Mouse (Mus musculus) lung, adult 2 months (tissue): ENCODE data around the gene Dcakd. TPM values are rescaled to one million over a fixed set of nuclear protein-coding genes. Genes with fewer than 3 reads are reported as not detected.

Experiments used
- DNase-seq: peaks from one replicate; pipeline ENCODE4 v3.0.0; 2022
- H3K4me1 ChIP-seq: fragments of 200-500 bp; 2 replicates; pipeline ENCODE4 v1.6.1; 2011; ENCODE audit warnings: low read length; ENCODE audit not compliant: control insufficient read depth, insufficient read depth
- H3K4me3 ChIP-seq: fragments of 200-500 bp; replicated peaks from 2 replicates; pipeline ENCODE3; 2011; ENCODE audit warnings: low read depth, mild to moderate bottlenecking, control low read depth, low read length; ENCODE audit errors: extremely low read depth
- CTCF ChIP-seq: fragments of 200-500 bp; IDR thresholded peaks from 2 replicates; pipeline ENCODE4 v1.5.1; 2011; ENCODE audit warnings: mild to moderate bottlenecking, low read length, control low read depth; ENCODE audit not compliant: insufficient read depth
- POLR2A ChIP-seq: fragments of 200-500 bp; IDR thresholded peaks from 2 replicates; pipeline ENCODE4 v1.6.1; 2011; ENCODE audit warnings: low read depth, mild to moderate bottlenecking, control low read depth, low read length, borderline replicate concordance; ENCODE audit errors: extremely low read depth
- WGBS: fragments of 180-500 bp; shearing (Covaris S2); methylation state at CpG from one replicate; pipeline ENCODE4 v1.1.7; 2018; 5-methylcytosine and 5-hydroxymethylcytosine counted together
- polyA plus RNA-seq: library from polyadenylated mRNA; depleted of rRNA; stranded (reverse); fragments of >200 nt; gene quantifications from 2 replicates; pipeline ENCODE4 v1.2.3, GENCODE M21; 2012

The Dcakd gene
- polyA plus RNA-seq, 1 experiment: 54.4 TPM

DNA sequence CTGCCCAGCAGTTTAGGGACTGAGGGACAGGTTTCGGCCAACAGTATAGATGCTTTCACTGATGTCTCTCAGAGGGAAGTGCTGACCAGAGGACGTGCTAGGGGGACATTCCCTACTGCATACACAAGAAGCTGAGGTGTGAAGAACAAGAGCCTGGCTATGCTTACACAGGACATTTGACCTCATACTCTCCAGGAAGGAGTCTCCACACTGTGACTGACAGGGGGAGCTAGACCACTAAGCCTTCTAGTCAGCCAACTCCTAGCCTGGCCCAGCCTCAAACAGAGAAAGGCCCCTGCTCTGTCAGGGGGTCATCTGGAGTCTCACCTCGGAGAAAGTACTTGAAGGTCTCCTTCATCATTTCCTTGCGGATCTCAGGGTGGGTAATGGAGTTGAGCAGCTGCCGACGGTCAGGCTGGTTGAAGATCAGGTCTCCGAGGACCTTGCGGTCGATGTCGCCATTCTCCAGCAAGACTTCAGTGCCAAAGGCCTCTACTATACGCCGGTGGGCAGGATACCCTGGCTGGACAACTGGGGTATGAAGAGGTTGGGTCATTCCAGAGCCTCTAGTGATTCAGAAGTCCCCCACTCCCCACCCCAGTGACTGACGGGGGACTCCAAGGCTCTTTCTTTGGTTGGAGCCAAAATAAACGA, 28.7 kb downstream of the Dcakd start:
- Histone ChIP-seq H3K4me1 (peaks cover 11% of the 10 kb centered on the region), H3K4me3 (no peak overlapping the region)
- no peak for DNase-seq
- whole genome bisulfite sequencing: 71% methylated on average over 14 of the region's 14 CpGs
- TF ChIP-seq CTCF (no peak), POLR2A (no peak)

DNA sequence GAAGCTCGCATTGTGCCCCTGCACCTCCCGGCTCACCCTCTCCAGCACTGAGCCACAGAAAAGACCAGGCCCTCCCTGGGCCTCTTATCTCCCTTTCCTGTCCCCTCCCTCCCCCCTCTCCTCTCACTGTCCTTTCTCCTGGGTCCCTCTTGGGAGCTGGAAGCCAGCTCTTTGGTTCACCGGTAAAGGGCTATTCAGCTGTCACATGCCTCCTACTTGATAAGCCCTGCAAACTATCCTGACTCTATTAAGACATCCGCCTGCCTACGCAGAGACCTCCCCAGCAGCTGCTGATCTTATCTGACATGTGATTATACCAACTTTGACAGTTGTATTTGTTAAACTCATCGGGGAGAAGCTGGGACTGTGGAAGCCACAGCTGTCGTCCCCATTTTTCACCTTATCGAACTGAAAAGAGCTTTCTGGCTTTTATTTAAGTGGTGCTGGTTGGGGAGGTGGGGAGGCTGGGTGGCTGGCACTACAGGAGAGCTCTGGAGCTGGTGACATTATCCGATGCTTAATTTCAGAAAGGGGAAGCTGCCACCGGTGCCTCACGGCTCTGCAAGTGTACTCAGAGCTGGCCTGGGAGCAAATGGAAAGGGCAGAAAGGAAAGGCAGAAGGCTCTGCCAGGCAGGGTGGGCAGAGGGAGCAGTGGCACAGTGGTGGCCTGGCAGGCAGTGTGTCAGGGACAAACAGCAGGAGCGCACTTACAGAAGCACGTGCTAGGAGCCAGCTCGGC, 29.4 kb downstream of the Dcakd start:
- TF ChIP-seq POLR2A: no peak
- no peak for TF ChIP-seq CTCF
- Histone ChIP-seq H3K4me3 (no peak overlapping the region), H3K4me1 (peaks cover 11% of the 10 kb centered on the region)
- DNase-seq: no peak
- 37% methylated on average over 14 of the region's 14 CpGs for WGBS

DNA sequence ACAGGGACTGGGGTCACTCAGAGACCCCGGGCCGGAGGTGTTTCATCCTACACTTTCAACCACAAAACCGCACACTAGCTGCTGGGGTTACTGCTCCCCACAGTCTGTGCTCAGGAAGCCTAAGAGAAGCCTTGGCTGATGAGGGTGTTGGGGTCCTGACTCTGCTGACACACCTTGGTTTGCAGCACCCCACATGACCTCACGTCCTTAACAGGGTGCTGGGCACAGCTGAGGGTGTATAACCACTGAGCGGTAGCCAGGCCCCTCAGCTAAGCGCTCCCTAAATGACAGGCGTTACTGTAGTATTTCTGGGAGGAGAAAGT, 29.9 kb downstream of the Dcakd start:
- H3K4me1 ChIP-seq: peaks cover 11% of the 10 kb centered on the region
- 72% methylated on average over 7 of the region's 7 CpGs for WGBS
- no peak overlapping the region for H3K4me3 ChIP-seq
- DNase-seq: no peak
- TF ChIP-seq CTCF: no peak
- no peak for TF ChIP-seq POLR2A

DNA sequence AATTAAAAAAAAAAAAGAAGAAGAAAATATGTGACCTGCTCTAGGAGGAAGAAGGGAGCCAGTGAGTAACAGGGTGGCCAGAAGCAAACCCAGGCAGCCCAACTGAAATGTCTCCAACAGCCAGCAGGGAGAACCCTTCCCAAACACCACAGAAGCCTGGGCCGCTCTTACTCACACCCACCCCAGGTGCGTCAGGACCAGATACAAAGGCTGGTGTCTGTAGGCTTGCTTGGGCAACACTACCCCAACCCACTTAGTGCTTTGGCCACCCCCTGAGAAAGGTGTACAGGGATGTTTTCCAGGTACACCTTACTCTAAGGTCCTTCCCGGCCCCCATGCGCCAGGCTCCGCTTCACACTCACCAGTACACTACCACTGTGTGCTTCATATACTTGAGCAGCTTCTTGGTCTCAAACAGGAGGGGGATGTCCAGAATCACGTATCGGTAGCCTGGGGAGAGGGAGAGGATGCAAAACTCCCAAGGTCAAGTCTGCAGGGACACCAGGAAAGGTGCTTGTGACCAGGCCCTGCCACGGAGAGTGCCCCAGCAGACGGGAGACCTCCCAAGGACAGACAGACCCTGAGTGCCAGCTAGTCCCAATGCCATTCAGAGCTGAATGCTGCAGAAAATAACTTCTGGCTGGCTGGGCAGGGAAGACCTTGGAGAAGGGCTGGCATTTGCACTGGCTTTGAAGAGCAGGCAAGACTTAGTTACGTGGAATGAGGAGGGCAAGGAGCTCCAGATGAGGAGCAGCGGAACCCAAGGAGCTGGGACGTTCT, 31.0 kb downstream of the Dcakd start:
- TF ChIP-seq CTCF (no peak), POLR2A (no peak)
- no peak for DNase-seq
- Histone ChIP-seq H3K4me1 (peaks cover 9% of the 10 kb centered on the region), H3K4me3 (no peak overlapping the region)
- 94% methylated on average over 12 of the region's 12 CpGs for WGBS

DNA sequence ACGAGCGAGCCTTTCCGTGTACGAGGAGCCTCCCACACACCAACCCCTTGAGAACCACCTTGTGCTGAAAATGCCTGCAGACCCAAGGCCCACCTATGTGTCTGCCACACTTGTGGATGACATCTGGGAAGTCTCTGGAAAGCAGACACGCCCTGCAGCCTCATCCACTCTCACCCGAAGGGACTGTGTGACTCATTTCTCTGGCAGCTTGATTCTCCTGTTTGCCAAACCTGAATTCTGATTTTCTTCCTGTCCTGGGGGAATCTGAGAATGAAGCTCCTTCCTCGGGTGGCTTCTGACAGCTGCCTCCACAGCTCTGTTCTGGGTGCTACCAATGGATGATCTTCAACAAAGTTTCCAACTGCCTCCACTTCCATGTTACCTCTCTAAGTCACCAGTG, 31.7 kb downstream of the Dcakd start:
- TF ChIP-seq CTCF (no peak), POLR2A (no peak)
- Histone ChIP-seq H3K4me3 (no peak overlapping the region), H3K4me1 (peaks cover 9% of the 10 kb centered on the region)
- no peak for DNase-seq
- 78% methylated on average over 7 of the region's 7 CpGs for WGBS

DNA sequence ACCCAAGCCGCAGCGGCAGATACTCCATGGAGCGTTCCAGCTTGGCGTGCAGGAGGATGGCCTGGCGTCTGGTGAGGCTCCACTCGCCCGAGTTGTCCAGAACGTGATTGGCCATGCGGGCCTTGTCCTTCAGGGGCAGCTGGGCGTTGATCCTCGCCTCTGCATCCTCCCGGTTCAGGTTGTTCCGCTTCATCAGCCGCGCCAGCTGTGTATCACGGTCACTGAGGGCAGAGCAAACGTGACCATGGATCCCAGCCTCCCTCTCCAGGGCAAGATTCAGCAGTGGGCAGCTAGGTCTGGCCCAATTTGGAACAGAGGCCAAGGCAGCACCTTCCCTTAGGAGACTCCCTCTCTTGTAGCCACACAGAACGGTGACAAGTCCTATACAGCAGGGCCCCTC, 33.2 kb downstream of the Dcakd start:
- H3K4me1 ChIP-seq: peaks cover 10% of the 10 kb centered on the region
- DNase-seq: no peak
- TF ChIP-seq CTCF (no peak), POLR2A (no peak)
- H3K4me3 ChIP-seq: no peak overlapping the region
- WGBS: 93% methylated on average over 18 of the region's 18 CpGs

DNA sequence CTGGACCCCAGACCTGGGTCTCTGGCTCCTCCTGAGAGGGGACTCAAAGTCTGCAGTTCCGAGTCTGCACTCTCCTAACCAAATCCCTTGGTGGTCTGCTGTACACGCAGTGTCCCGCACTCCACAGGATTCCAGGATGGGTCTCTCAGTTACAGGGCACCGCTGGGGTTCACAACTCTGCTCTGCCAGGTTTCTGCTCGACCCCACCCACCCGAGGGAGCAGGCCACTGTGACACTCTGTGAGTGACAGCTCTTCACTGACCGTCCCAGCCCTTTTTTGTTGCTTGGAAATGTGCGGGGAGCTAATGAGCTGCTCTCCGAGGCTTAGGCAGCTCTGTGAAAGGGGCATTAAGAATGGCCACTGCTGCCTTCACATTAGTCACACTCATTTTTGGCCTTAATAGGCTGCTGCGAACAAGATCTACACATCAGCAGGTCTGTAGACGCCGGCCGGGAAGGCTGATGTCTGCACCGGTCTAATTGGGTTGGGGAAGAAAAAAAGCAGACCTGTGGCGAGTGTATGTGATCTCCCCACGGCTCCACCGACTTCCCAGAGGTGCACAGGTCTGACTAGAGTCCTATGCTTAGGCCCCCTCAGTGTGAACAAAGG, 34.6 kb downstream of the Dcakd start:
- WGBS: 72% methylated on average over 17 of the region's 17 CpGs
- H3K4me3 ChIP-seq: no peak overlapping the region
- TF ChIP-seq CTCF (no peak), POLR2A (no peak)

DNA sequence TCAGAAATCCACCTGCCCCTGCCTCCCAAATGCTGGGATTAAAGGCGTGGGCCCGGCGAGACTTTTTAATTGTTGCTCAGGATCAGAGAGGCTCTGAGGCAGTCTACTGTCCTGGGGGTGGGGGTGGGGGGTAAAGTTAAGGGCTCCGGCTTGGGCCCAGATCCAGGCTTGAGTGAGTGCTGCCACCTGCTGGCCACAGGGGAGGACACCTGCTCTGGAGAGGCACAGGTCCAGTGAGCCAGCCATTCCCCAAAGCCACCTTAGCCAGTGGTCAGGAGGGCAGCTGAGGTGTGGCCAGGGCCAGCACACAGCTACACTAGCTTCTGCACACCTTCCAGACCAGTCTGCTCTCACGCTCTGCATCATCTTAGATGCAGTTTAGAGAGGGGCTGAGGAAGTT, 35.2 kb downstream of the Dcakd start:
- Histone ChIP-seq H3K4me3 (no peak overlapping the region), H3K4me1 (peaks cover 2% of the 10 kb centered on the region; the same call in 1 of the 2 replicates)
- TF ChIP-seq CTCF: peak; percentile 83
- no peak for TF ChIP-seq POLR2A
- WGBS: 14% methylated on average over 5 of the region's 5 CpGs
- peak; percentile 70 for DNase-seq

More for the DNA sequence above, 34.6 kb downstream of the Dcakd start:
- H3K4me1 ChIP-seq: peaks cover 6% of the 10 kb centered on the region
- DNase-seq: no peak

DNA sequence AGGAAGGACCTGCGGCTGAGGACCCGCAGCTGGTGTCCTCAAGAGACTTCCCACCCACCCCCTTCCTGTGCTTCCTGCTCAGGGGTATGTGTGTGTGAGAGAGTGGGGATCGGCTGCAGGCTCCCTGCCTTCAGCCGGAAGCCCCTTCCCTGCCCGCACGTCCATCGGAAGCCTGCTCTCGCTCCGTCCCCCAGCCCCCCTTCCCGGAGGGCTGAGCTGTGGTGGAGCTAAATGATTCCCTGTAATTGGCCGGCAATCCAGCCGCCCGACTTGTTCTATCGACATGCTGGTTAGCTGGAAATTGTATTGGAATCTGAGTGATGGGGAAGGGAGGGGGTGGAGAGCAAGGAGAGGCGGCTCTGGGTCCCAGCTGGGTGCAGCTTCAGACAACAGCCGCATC, 36.5 kb downstream of the Dcakd start:
- DNase-seq: no peak
- Histone ChIP-seq H3K4me3 (no peak overlapping the region), H3K4me1 (peaks cover 2% of the 10 kb centered on the region; the same call in 1 of the 2 replicates)
- 12% methylated on average over 16 of the region's 16 CpGs for WGBS
- TF ChIP-seq CTCF (no peak), POLR2A (no peak)

DNA sequence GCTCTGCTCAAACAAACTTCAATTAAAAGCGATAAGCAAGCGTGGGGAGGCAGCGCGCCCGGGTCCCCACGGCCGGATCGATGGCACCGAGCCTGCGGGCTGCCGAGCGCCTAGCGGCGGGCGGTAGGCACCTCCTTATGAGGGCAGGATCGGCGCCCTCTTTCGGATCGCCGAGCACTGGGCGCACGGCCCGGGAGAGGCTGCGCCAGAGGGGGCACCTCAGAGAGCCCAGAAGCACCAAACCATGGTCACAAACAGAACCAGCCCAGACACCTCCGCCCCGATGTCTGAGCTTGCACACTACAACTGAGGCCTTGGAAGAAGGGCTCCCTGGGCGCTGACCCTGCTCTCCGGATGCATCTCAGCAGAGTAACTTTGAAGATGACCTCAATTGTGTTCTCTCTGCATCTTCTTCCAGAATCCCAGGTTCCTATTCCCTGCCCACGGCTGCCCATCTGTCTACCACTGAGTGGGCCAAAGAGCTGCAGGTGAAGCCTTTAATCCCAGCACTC, 37.9 kb downstream of the Dcakd start:
- no peak for DNase-seq
- peaks cover 2% of the 10 kb centered on the region; the same call in 1 of the 2 replicates for H3K4me1 ChIP-seq
- WGBS: 3% methylated on average over 29 of the region's 29 CpGs
- TF ChIP-seq CTCF (no peak), POLR2A (no peak)
- no peak overlapping the region for H3K4me3 ChIP-seq
